Mouse (Mus musculus): Measurements from ENCODE around the gene 2310003L06Rik.

- no peak for TF ChIP-seq CTCF (IDR thresholded peaks at IDR 0.05; ENCODE audit: borderline replicate concordance, extremely low read depth, insufficient read depth, insufficient read length)
- no peak for TF ChIP-seq POLR2A (IDR thresholded peaks at IDR 0.05; ENCODE audit: borderline replicate concordance, extremely low read depth, insufficient read depth, insufficient read length, poor library complexity, severe bottlenecking)
Observed at GRCm38 (mm10) chr5:87951836-87952235, 17.4 kb upstream of the 2310003L06Rik start.
